15 mouse cellular contexts compared by ENCODE assay signal in genomic region chr16:31210453-31210852, GRCm38 (mm10). TPM values are rescaled to one million over a fixed set of nuclear protein-coding genes. Genes with fewer than 3 reads are reported as not detected.
DNase-seq lines count a peak whose midpoint lies in the region; ATAC-seq and TF ChIP-seq lines count a peak whose summit lies in the region.
"Had no signal": no experiment of that assay in that cellular context is flagged by ENCODE, and none has a peak within 500 bp of the region (broad histone marks: within the 10 kb centered on the region; RNA-seq: fewer than 3 reads in every experiment).

No protein-coding gene starts in this region.

- ATAC-seq in liver, embryonic 12.5 days, result no peak
- peak; percentile 81 for ATAC-seq in granulocyte monocyte progenitor cell, adult 5-6 weeks (replicated peaks; ENCODE audit: poor library complexity, severe bottlenecking)
- ATAC-seq in CD4-positive, CD25-positive, alpha-beta regulatory T cell, adult 4 months, result no peak

- no peaks in the 10 kb centered on the region for H3K27me3 ChIP-seq in liver, adult 2 months (ENCODE audit: control insufficient read depth, insufficient read depth, low read length)
- peaks cover 28% of the 10 kb centered on the region for H3K27me3 ChIP-seq in liver, embryonic 12.5 days (replicated peaks)
- H3K27me3 ChIP-seq: heart, embryonic 13.5 days; lung, embryonic 15.5 days had no signal

- TF ChIP-seq POLR2A in liver, adult 2 months (IDR thresholded peaks at IDR 0.05; ENCODE audit: extremely low read depth, insufficient read depth, low read length), result no peak

- no peak overlapping the region for H3K9ac ChIP-seq in liver, adult 2 months (ENCODE audit: low read depth, low read length)
- no peak overlapping the region for H3K9ac ChIP-seq in liver, embryonic 12.5 days
- H3K9ac ChIP-seq: heart, embryonic 13.5 days; hindbrain, embryonic 14.5 days; lung, embryonic 15.5 days had no signal

- TF ChIP-seq CTCF in liver, adult 2 months (IDR thresholded peaks at IDR 0.05; ENCODE audit: low read depth, low read length), result no peak

- H3K4me3 ChIP-seq in liver, adult 2 months (ENCODE audit: insufficient read depth, low read depth, low read length), result no peak overlapping the region
- H3K4me3 ChIP-seq in liver, embryonic 12.5 days, result no peak overlapping the region
- H3K4me3 ChIP-seq: heart, embryonic 13.5 days; lung, embryonic 15.5 days had no signal

- no peaks in the 10 kb centered on the region for H3K4me1 ChIP-seq in liver, adult 2 months (ENCODE audit: control insufficient read depth, insufficient read depth, low read length)
- H3K4me1 ChIP-seq in liver, embryonic 12.5 days, result peaks cover 14% of the 10 kb centered on the region
- H3K4me1 ChIP-seq: lung, embryonic 15.5 days had no signal

- peak; percentile 39 for DNase-seq in liver, adult 2 months (ENCODE audit: extremely low read depth, low read depth, low spot score)
- DNase-seq in urinary bladder, postnatal 36 days (ENCODE audit: low spot score in 2 of 2), result peak; percentile 34 to 60
- DNase-seq in urinary bladder, postnatal 25 days (ENCODE audit: low spot score), result no peak
- DNase-seq in ovary, adult 18-20 months (ENCODE audit: low spot score), result no peak
- DNase-seq: cerebellum, adult 9-11 months; kidney, adult 9 months; layer of hippocampus, adult 9-11 months; left cerebral cortex, postnatal 4 days; thymus, postnatal 36 days had no signal

- H3K4me2 ChIP-seq in liver, embryonic 12.5 days, result no peak overlapping the region
- H3K4me2 ChIP-seq: heart, embryonic 13.5 days; hindbrain, embryonic 14.5 days; lung, embryonic 15.5 days had no signal

- H3K79me2 ChIP-seq in liver, adult 2 months (ENCODE audit: control insufficient read depth, insufficient read depth, low read length), result no peaks in the 10 kb centered on the region

- no peaks in the 10 kb centered on the region for H3K9me3 ChIP-seq in liver, embryonic 12.5 days (replicated peaks)
- H3K9me3 ChIP-seq: heart, embryonic 13.5 days; lung, embryonic 15.5 days had no signal

- WGBS in liver, adult 2 months, result 27% methylated on average over 4 of the region's 4 CpGs
- WGBS in liver, embryonic 12.5 days (ENCODE audit: insufficient replicate concordance), result 36% methylated on average over 4 of the region's 4 CpGs

- H3K27ac ChIP-seq in liver, adult 2 months (replicated peaks; ENCODE audit: insufficient read depth, low read depth, low read length), result no peak overlapping the region
- H3K27ac ChIP-seq in liver, embryonic 12.5 days, result no peak overlapping the region
- H3K27ac ChIP-seq: heart, embryonic 13.5 days; hindbrain, embryonic 14.5 days had no signal

- H3K36me3 ChIP-seq in liver, adult 2 months (ENCODE audit: control insufficient read depth, insufficient read depth, low read length), result no peaks in the 10 kb centered on the region
- no peaks in the 10 kb centered on the region for H3K36me3 ChIP-seq in liver, embryonic 12.5 days
- H3K36me3 ChIP-seq: heart, embryonic 13.5 days; lung, embryonic 15.5 days had no signal

RNA-seq across cellular contexts. Expression of gene Acap2, which starts 9.4 kb away (rescaled TPM):
- 12.7 and 13.4 TPM in 2 replicates for total RNA-seq in liver, adult 2 months (2014; rRNA removed)
- polyA plus RNA-seq in liver, adult 2 months (2012; rRNA removed), result 4.4 and 5.3 TPM in 2 replicates
- polyA plus RNA-seq in liver, embryonic 12.5 days (2016; fragmentation: Nextera tagmentation; extraction: Ambion mirVana), result 10.3 and 11.1 TPM in 2 replicates
- 22.0 and 23.9 TPM in 2 replicates for total RNA-seq in granulocyte monocyte progenitor cell, adult 5-6 weeks (2014; fragmentation: Nextera tagmentation)
- 38.1 and 41.7 TPM in 2 replicates for total RNA-seq in granulocyte monocyte progenitor cell, adult 5-6 weeks (2017)
- 10 to 100 TPM; 11.1 to 13.0 TPM for polyA plus RNA-seq in CD4-positive, CD25-positive, alpha-beta regulatory T cell, adult 4 months (2017; shearing (Covaris generic))

Comparison
In these comparisons a context has a peak if more than half of its experiments do, and no peak if none do; other contexts are left out.
1. DNase-seq: peak in liver, adult 2 months (single experiment) and urinary bladder, postnatal 36 days (2 of 2); none in urinary bladder, postnatal 25 days (single experiment) and ovary, adult 18-20 months (single experiment).